Mouse (Mus musculus): ENCODE measurements around the gene Vmn1r3.
"Not testable (repeated sequence)": the region's sequence is repeated elsewhere in the genome, so short reads cannot be mapped to it uniquely, and the experiment has no call there.

DNA sequence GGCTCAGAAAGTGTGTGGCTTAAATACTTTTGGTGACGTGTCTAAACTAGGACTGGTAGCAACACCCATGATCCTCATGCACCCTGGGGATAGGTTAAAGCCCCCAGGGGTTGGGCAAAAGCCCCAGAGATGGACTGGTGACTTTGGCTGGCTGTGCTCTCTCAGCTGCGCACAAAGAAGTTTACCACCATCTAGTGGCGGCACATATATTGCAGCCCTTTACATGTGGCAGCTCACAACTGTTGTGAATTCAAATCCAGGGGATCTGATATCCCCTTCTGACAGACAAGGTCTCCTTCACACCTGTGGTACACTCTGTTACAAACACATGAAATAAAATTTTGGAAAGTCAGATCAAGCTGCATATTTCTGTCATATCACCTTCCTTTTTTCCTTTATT lies 37.2 kb downstream of the Vmn1r3 start:
- TF ChIP-seq CTCF (IDR thresholded peaks at IDR 0.05; ENCODE audit: borderline replicate concordance, insufficient read depth, low read length); POLR2A (IDR thresholded peaks at IDR 0.05; ENCODE audit: low read depth, low read length): not testable (repeated sequence)

Data from embryonic fibroblast, embryonic 13.5 days (primary cell).